Mouse (Mus musculus): Measurements from ENCODE around the gene Trpm3. TPM values are rescaled to one million over a fixed set of nuclear protein-coding genes. Genes with fewer than 3 reads are reported as not detected.

The Trpm3 gene
- polyA plus RNA-seq, 1 experiment from 2014 or later = 17.5 TPM

DNA sequence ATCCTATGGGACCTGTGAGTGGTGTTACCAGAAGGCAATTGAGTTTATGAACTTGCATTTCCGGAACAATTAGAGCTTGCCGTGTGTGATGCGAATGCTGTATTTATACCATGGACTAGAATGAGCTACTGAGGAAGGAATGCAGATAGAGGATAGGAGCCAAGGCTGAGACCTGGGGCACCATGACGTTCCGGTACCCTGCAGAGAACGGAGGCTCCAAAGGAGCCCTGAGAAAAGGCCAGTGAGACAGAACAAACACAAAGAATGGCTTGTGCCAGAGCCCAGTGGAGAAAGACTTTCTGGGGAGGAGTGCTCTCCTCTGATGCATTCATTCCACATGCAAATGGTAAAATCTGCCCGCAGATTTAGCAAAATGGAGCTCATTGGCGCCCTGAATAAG is 682.9 kb downstream of the Trpm3 start:
- no peak for ATAC-seq
- WGBS = 59% methylated on average over 8 of the region's 8 CpGs
- Histone ChIP-seq H3K9me3 (ENCODE audit: control insufficient read depth, low read length) (no peaks in the 10 kb centered on the region), H3K4me2 (ENCODE audit: low read length) (no peak overlapping the region), H3K9ac (replicated peaks; ENCODE audit: low read depth, low read length) (no peak overlapping the region), H3K36me3 (ENCODE audit: control insufficient read depth, insufficient read depth) (no peaks in the 10 kb centered on the region), H3K27me3 (replicated peaks; ENCODE audit: control insufficient read depth, insufficient read depth, low read length) (no peaks in the 10 kb centered on the region), H3K27ac (ENCODE audit: low read length) (no peak overlapping the region), H3K4me3 (replicated peaks; ENCODE audit: low read length) (no peak overlapping the region), H3K4me1 (replicated peaks; ENCODE audit: control insufficient read depth, insufficient read depth, low read length) (0 out of 2 replicates have a peak, but pooled peaks cover 4% of the 10 kb centered on the region)

DNA sequence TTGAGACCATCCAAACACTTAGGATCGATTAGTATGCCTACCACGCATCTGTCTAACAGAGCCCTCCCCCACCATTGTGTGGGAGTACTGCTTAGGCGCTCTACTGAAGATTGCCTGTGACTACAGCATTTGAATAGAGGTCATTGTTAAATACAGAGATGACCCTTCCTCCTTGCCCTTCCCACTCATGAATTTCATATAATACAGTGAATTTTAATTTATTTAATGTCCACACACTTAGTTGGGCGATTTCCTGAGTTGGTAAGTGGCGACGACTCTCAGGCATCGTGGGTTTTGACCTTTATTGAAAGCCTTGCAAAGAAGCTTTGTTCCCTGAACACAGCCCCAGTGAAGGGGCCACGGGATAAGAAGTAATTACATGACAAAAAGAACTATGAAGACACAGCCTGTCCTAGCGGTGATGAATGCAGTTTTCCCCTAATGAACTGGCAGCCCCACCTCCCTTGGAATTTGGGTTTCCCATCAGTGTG is 684.7 kb downstream of the Trpm3 start:
- Histone ChIP-seq H3K4me3 (replicated peaks; ENCODE audit: low read length) (no peak overlapping the region), H3K4me1 (replicated peaks; ENCODE audit: control insufficient read depth, insufficient read depth, low read length) (0 out of 2 replicates have a peak, but pooled peaks cover 4% of the 10 kb centered on the region), H3K9me3 (ENCODE audit: control insufficient read depth, low read length) (no peaks in the 10 kb centered on the region), H3K27ac (ENCODE audit: low read length) (no peak overlapping the region), H3K4me2 (ENCODE audit: low read length) (no peak overlapping the region), H3K9ac (replicated peaks; ENCODE audit: low read depth, low read length) (no peak overlapping the region), H3K27me3 (replicated peaks; ENCODE audit: control insufficient read depth, insufficient read depth, low read length) (no peaks in the 10 kb centered on the region), H3K36me3 (ENCODE audit: control insufficient read depth, insufficient read depth) (no peaks in the 10 kb centered on the region)
- WGBS = 7% methylated on average over 9 of the region's 9 CpGs
- ATAC-seq = peak; percentile 38; the same call in 1 of the 2 replicates

DNA sequence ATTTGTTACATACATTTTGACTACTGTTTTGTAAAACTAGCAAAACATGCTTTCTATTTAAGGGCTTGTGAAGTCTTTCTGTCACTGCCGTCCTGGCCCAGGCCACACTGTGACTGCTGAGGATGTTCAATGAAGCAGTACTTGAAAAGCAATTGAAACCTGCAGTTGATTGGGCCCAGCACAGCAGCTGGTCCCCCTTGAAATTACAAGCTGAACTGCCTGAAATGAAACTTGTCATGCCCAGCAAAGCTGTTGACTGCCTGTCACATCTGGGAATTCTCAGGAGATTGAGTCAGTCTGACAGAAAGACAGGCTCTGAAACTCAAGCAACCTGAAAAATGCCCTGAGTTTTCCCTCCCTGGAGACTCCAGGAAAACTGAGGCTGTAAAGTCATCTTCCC is 687.0 kb downstream of the Trpm3 start:
- no peak for ATAC-seq
- WGBS = 34% methylated on average over 1 of the region's 1 CpGs
- no peak overlapping the region for H3K27ac ChIP-seq (ENCODE audit: low read length)
- no peaks in the 10 kb centered on the region for H3K27me3 ChIP-seq (replicated peaks; ENCODE audit: control insufficient read depth, insufficient read depth, low read length)
- 0 out of 2 replicates have a peak, but pooled peaks cover 4% of the 10 kb centered on the region for H3K4me1 ChIP-seq (replicated peaks; ENCODE audit: control insufficient read depth, insufficient read depth, low read length)
- H3K9me3 ChIP-seq (ENCODE audit: control insufficient read depth, low read length) = no peaks in the 10 kb centered on the region
- H3K9ac ChIP-seq (replicated peaks; ENCODE audit: low read depth, low read length) = no peak overlapping the region
- H3K4me3 ChIP-seq (replicated peaks; ENCODE audit: low read length) = no peak overlapping the region
- no peaks in the 10 kb centered on the region for H3K36me3 ChIP-seq (ENCODE audit: control insufficient read depth, insufficient read depth)
- H3K4me2 ChIP-seq (ENCODE audit: low read length) = no peak overlapping the region

DNA sequence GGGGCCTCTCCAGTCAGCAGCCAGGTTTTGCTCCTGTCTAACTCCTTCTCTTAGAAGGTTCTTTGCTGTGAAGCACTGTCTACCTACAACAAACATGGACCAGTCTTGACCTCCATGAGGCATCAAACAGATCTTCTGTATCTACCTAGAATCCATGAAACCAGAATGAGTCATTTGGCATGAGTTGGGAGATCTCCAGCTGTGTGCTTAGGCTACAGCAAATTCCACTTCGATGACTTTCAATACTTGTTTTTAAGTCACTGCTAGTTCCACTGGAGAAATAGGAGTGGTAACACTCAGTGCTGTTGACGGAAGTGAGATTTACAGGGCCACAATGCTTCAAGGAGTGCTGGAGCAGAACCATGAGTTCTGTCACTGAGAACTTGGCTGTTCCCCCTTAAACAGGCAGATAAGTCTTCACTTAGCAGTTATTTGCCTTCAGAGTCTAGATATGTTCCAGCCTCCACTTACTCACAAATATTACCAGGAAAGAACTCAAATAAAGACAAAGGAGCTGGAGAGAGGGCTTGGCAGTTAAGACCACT is 689.4 kb downstream of the Trpm3 start:
- no peak overlapping the region for H3K4me2 ChIP-seq (ENCODE audit: low read length)
- WGBS = 89% methylated on average over 2 of the region's 2 CpGs
- 0 out of 2 replicates have a peak, but pooled peaks cover 4% of the 10 kb centered on the region for H3K4me1 ChIP-seq (replicated peaks; ENCODE audit: control insufficient read depth, insufficient read depth, low read length)
- H3K4me3 ChIP-seq (replicated peaks; ENCODE audit: low read length) = no peak overlapping the region
- H3K27ac ChIP-seq (ENCODE audit: low read length) = no peak overlapping the region
- no peak overlapping the region for H3K9ac ChIP-seq (replicated peaks; ENCODE audit: low read depth, low read length)
- no peaks in the 10 kb centered on the region for H3K27me3 ChIP-seq (replicated peaks; ENCODE audit: control insufficient read depth, insufficient read depth, low read length)
- no peak for ATAC-seq
- no peaks in the 10 kb centered on the region for H3K9me3 ChIP-seq (ENCODE audit: control insufficient read depth, low read length)
- H3K36me3 ChIP-seq (ENCODE audit: control insufficient read depth, insufficient read depth) = no peaks in the 10 kb centered on the region

DNA sequence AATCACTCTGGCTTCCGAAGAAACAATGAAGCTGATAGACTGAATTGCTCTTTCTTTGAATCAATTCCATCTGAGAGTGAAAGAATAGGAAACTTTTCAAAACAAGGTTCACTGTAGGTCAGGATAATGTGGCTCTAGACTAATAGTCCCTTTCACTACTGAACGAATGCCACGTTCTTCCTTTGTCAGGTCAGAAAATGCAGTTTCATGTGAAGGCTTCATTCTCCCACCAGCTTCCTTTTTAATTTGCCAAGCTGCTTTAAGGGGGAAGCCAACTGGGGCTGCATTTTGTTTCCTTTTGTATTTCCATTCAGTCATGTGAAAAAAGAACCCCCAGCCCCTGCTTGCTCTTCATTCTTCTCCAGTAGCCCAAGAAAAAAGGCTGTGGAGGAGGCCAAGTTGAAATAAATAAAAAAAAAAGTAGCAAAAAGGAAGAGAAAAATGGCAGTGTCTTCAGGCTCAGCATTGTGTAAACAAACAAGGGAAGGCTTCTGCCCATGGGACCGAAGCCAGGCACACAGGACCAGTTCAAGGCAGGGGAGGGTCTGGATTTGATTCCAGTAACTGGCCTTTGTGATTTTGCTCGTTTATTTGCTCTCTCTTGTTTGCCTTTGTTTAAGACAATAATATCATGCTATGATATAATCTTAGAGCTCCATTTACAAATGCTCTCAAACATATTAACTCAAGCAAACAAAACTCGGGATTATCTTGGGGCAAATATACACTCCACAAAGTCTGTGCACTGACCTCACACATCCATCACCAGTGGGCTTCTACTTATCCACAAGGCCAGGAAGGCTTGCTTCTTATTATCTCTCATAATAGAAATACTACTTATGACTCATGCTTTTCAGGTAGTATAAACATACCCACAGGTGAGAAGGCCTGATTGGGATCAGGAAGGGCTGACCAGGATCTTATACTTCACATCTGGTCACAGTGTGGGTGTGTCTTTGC is 702.5 kb downstream of the Trpm3 start:
- ATAC-seq = peak; percentile 85
- H3K9me3 ChIP-seq (ENCODE audit: control insufficient read depth, low read length) = no peaks in the 10 kb centered on the region
- no peak overlapping the region for H3K9ac ChIP-seq (replicated peaks; ENCODE audit: low read depth, low read length)
- H3K27ac ChIP-seq (ENCODE audit: low read length) = no peak overlapping the region
- no peak overlapping the region for H3K4me3 ChIP-seq (replicated peaks; ENCODE audit: low read length)
- H3K27me3 ChIP-seq (replicated peaks; ENCODE audit: control insufficient read depth, insufficient read depth, low read length) = no peaks in the 10 kb centered on the region
- peaks cover 7% of the 10 kb centered on the region; the same call in 1 of the 2 replicates for H3K4me1 ChIP-seq (replicated peaks; ENCODE audit: control insufficient read depth, insufficient read depth, low read length)
- no peak overlapping the region for H3K4me2 ChIP-seq (ENCODE audit: low read length)
- no peaks in the 10 kb centered on the region for H3K36me3 ChIP-seq (ENCODE audit: control insufficient read depth, insufficient read depth)
- 4% methylated on average over 6 of the region's 6 CpGs for WGBS

DNA sequence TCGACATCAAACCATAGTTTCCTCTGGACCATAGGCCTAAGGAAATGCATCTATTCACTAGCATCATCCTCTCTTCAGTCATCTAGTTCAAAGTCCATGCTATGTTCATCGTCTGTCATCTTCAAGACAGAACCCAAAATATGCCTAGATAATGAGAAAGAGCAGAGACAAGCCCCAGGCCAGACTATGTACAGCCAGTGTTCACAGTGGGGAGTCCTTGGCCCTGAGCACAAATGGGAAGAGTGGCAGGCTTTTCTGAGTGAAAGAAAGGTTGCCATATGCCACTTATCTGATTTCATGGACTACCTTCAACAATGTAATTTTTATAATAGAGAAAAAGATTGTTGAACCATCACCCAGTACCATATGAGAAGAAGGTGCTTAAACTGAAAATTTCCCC is 703.9 kb downstream of the Trpm3 start:
- WGBS = 96% methylated on average over 2 of the region's 2 CpGs
- H3K27me3 ChIP-seq (replicated peaks; ENCODE audit: control insufficient read depth, insufficient read depth, low read length) = no peaks in the 10 kb centered on the region
- no peak overlapping the region for H3K4me2 ChIP-seq (ENCODE audit: low read length)
- no peaks in the 10 kb centered on the region for H3K36me3 ChIP-seq (ENCODE audit: control insufficient read depth, insufficient read depth)
- no peak overlapping the region for H3K9ac ChIP-seq (replicated peaks; ENCODE audit: low read depth, low read length)
- no peaks in the 10 kb centered on the region for H3K9me3 ChIP-seq (ENCODE audit: control insufficient read depth, low read length)
- no peak overlapping the region for H3K27ac ChIP-seq (ENCODE audit: low read length)
- no peak overlapping the region for H3K4me3 ChIP-seq (replicated peaks; ENCODE audit: low read length)
- no peak for ATAC-seq
- peaks cover 7% of the 10 kb centered on the region; the same call in 1 of the 2 replicates for H3K4me1 ChIP-seq (replicated peaks; ENCODE audit: control insufficient read depth, insufficient read depth, low read length)

DNA sequence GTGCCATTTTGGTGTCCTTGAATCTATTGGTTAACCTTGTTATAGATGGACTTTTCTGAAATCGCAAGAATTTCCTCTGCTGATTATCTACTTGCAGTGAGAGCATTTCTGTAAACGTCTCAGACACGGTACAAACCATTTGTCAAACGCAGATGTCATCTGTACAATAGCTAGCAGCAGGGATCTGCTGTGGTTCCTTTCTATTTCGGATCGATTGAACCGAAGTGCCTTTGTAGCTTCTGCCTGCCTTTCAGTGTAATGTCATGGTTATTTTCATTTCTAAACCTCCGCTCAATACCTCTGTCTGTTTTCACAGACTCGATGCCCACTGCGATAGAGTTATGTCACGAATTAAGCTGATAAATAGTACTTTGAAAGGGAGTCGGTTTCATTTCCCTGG is 708.9 kb downstream of the Trpm3 start:
- Histone ChIP-seq H3K36me3 (ENCODE audit: control insufficient read depth, insufficient read depth) (no peaks in the 10 kb centered on the region), H3K9me3 (ENCODE audit: control insufficient read depth, low read length) (no peaks in the 10 kb centered on the region), H3K27ac (ENCODE audit: low read length) (no peak overlapping the region), H3K9ac (replicated peaks; ENCODE audit: low read depth, low read length) (no peak overlapping the region), H3K4me3 (replicated peaks; ENCODE audit: low read length) (no peak overlapping the region), H3K4me2 (ENCODE audit: low read length) (no peak overlapping the region), H3K4me1 (replicated peaks; ENCODE audit: control insufficient read depth, insufficient read depth, low read length) (no peaks in the 10 kb centered on the region), H3K27me3 (replicated peaks; ENCODE audit: control insufficient read depth, insufficient read depth, low read length) (no peaks in the 10 kb centered on the region; the same call in 1 of the 2 replicates)
- WGBS = 55% methylated on average over 12 of the region's 12 CpGs
- ATAC-seq = no peak

DNA sequence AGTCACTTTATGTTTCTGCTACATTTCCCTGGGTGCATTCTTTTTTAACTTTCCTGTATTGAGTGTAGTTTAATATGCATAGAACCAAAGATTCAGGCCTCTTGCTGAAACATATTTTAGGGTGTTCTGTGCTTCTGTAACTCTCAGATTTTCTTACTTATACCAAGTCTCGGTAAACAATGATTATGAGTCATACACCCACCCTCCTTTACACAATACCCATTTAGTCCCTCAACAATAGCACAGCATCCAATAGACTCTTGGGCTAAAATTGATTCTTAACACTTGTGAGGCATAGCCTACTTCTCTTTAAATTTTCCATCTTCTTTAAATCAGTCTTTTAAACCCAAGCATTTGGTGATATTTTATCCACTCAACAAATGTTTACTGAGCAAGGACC is 709.4 kb downstream of the Trpm3 start:
- no peaks in the 10 kb centered on the region for H3K4me1 ChIP-seq (replicated peaks; ENCODE audit: control insufficient read depth, insufficient read depth, low read length)
- H3K9me3 ChIP-seq (ENCODE audit: control insufficient read depth, low read length) = no peaks in the 10 kb centered on the region
- H3K36me3 ChIP-seq (ENCODE audit: control insufficient read depth, insufficient read depth) = no peaks in the 10 kb centered on the region
- WGBS = 42% methylated on average over 1 of the region's 1 CpGs
- H3K27ac ChIP-seq (ENCODE audit: low read length) = no peak overlapping the region
- no peak for ATAC-seq
- H3K4me3 ChIP-seq (replicated peaks; ENCODE audit: low read length) = no peak overlapping the region
- H3K27me3 ChIP-seq (replicated peaks; ENCODE audit: control insufficient read depth, insufficient read depth, low read length) = no peaks in the 10 kb centered on the region; the same call in 1 of the 2 replicates
- no peak overlapping the region for H3K9ac ChIP-seq (replicated peaks; ENCODE audit: low read depth, low read length)
- no peak overlapping the region for H3K4me2 ChIP-seq (ENCODE audit: low read length)

DNA sequence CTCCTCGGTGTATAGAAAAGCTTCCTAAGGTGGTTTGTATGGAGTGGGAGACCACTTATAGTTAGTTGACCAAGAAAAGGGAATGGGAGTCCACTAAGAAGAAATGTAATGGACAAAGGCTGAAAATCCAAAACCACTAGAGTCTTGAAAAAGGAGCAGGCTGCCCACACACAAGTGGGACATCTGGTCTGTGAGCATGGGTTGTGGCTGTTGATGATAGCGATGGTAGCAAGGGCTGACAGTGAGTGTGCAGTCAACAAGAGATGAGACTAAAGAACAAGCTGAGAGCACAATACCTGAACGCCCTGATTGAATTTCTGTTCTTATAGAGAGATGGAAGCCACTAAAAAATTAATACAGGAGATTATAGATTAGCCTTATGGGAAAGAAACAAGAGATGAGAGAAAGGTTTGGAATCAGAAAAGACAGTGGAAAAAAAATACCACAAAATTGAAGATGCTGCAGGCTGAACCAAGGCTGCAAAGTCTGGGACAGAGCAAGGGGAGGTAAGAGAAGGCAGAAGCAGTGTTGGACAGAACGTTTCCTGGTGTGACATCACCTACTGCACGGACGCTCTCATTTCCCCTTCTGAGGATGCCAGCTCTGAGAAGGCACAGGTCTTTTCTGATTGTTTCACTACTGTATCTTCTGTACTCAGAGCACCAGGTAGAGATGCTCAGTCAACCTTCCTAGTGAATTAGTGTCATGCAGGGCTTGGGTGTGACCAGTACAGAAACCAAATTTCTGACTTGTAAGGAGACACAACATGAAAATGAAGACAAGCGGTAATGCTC is 710.1 kb downstream of the Trpm3 start:
- no peak overlapping the region for H3K4me3 ChIP-seq (replicated peaks; ENCODE audit: low read length)
- no peak overlapping the region for H3K9ac ChIP-seq (replicated peaks; ENCODE audit: low read depth, low read length)
- H3K27ac ChIP-seq (ENCODE audit: low read length) = no peak overlapping the region
- ATAC-seq = no peak
- H3K4me2 ChIP-seq (ENCODE audit: low read length) = no peak overlapping the region
- H3K4me1 ChIP-seq (replicated peaks; ENCODE audit: control insufficient read depth, insufficient read depth, low read length) = no peaks in the 10 kb centered on the region
- no peaks in the 10 kb centered on the region for H3K9me3 ChIP-seq (ENCODE audit: control insufficient read depth, low read length)
- 92% methylated on average over 7 of the region's 7 CpGs for WGBS
- H3K27me3 ChIP-seq (replicated peaks; ENCODE audit: control insufficient read depth, insufficient read depth, low read length) = no peaks in the 10 kb centered on the region; the same call in 1 of the 2 replicates
- H3K36me3 ChIP-seq (ENCODE audit: control insufficient read depth, insufficient read depth) = no peaks in the 10 kb centered on the region
